Comparison of ENCODE assay signal across 29 mouse cellular contexts in genomic region chr3:73323214-73323613, GRCm38 (mm10).
DNase-seq lines count a peak whose midpoint lies in the region; ATAC-seq and TF ChIP-seq lines count a peak whose summit lies in the region.
"Had no signal": no experiment of that assay in that cellular context is flagged by ENCODE, and none has a peak within 500 bp of the region (broad histone marks: within the 10 kb centered on the region; RNA-seq: fewer than 3 reads in every experiment).

No protein-coding gene starts in this region.

- no peak overlapping the region for H3K27ac ChIP-seq in midbrain, postnatal 0 days (ENCODE audit: low read depth, low read length)
- H3K27ac ChIP-seq in midbrain, embryonic 15.5 days = no peak overlapping the region
- H3K27ac ChIP-seq: hindbrain, embryonic 10.5 days; intestine, embryonic 15.5 days; kidney, postnatal 0 days; limb, embryonic 12.5 days; lung, embryonic 15.5 days; midbrain, embryonic 12.5 days; stomach, embryonic 15.5 days had no signal

- no peaks in the 10 kb centered on the region for H3K36me3 ChIP-seq in midbrain, postnatal 0 days (ENCODE audit: insufficient read depth, low read length)
- no peaks in the 10 kb centered on the region for H3K36me3 ChIP-seq in midbrain, embryonic 15.5 days (replicated peaks)
- H3K36me3 ChIP-seq: hindbrain, embryonic 10.5 days; intestine, embryonic 15.5 days; limb, embryonic 12.5 days; lung, embryonic 15.5 days; midbrain, embryonic 12.5 days; stomach, embryonic 15.5 days had no signal

- H3K9ac ChIP-seq in midbrain, postnatal 0 days (replicated peaks; ENCODE audit: low read length, poor library complexity, severe bottlenecking) = no peak overlapping the region
- H3K9ac ChIP-seq in midbrain, embryonic 15.5 days = no peak overlapping the region
- H3K9ac ChIP-seq: intestine, embryonic 15.5 days; limb, embryonic 12.5 days; lung, embryonic 15.5 days; midbrain, embryonic 12.5 days; stomach, embryonic 15.5 days had no signal

- ATAC-seq in midbrain, postnatal 0 days (ENCODE audit: low FRiP score) = no peak
- no peak for ATAC-seq in midbrain, embryonic 15.5 days (replicated peaks)
- no peak for ATAC-seq in megakaryocyte progenitor cell, adult 5-6 weeks (replicated peaks; ENCODE audit: poor library complexity)
- ATAC-seq: forebrain, embryonic 14.5 days; hindbrain, embryonic 16.5 days; intestine, embryonic 15.5 days had no signal

- no peak overlapping the region for H3K4me3 ChIP-seq in midbrain, postnatal 0 days (ENCODE audit: low read depth, low read length)
- no peak overlapping the region for H3K4me3 ChIP-seq in midbrain, embryonic 15.5 days
- H3K4me3 ChIP-seq: hindbrain, embryonic 10.5 days; intestine, embryonic 15.5 days; limb, embryonic 12.5 days; lung, embryonic 15.5 days; midbrain, embryonic 12.5 days; stomach, embryonic 15.5 days had no signal

- no peak overlapping the region for H3K4me2 ChIP-seq in midbrain, postnatal 0 days (ENCODE audit: low read depth, low read length, poor library complexity, severe bottlenecking)
- H3K4me2 ChIP-seq in midbrain, embryonic 15.5 days = no peak overlapping the region
- H3K4me2 ChIP-seq: intestine, embryonic 15.5 days; limb, embryonic 12.5 days; liver, embryonic 11.5 days; lung, embryonic 15.5 days; midbrain, embryonic 12.5 days; stomach, embryonic 15.5 days had no signal

- DNase-seq in cerebellum, adult 9-10 months = peak; percentile 5
- DNase-seq in cerebellum, adult 11 months = no peak
- peak; percentile 6 for DNase-seq in layer of hippocampus, adult 11-12 months (ENCODE audit: low spot score)
- DNase-seq in layer of hippocampus, postnatal 36 days = no peak
- peak; percentile 5 for DNase-seq in midbrain, postnatal 0 days (ENCODE audit: low spot score)
- DNase-seq in telencephalon, adult 2 months (ENCODE audit: low read depth, low spot score) = peak; percentile 36
- DNase-seq: adrenal gland, postnatal 14 days; cerebellum, adult 18-20 months; cerebellum, postnatal 14 days; gastrocnemius, postnatal 14 days; heart, postnatal 14 days; kidney, adult 8-10 months; kidney, postnatal 4 days; right cerebral cortex, postnatal 25 days; thymus, adult 2 months; thymus, postnatal 36 days had no signal

- H3K4me1 ChIP-seq in midbrain, postnatal 0 days (ENCODE audit: insufficient read depth, low read length) = no peaks in the 10 kb centered on the region
- no peaks in the 10 kb centered on the region for H3K4me1 ChIP-seq in midbrain, embryonic 15.5 days
- H3K4me1 ChIP-seq: hindbrain, embryonic 10.5 days; intestine, embryonic 15.5 days; limb, embryonic 12.5 days; lung, embryonic 15.5 days; midbrain, embryonic 12.5 days; stomach, embryonic 15.5 days had no signal

- 84% methylated on average over 1 of the region's 1 CpGs for WGBS in midbrain, postnatal 0 days
- 83% methylated on average over 1 of the region's 1 CpGs for WGBS in midbrain, embryonic 15.5 days

- H3K9me3 ChIP-seq in midbrain, postnatal 0 days (ENCODE audit: low read length) = no peaks in the 10 kb centered on the region
- H3K9me3 ChIP-seq in midbrain, embryonic 15.5 days = no peaks in the 10 kb centered on the region
- H3K9me3 ChIP-seq: hindbrain, embryonic 10.5 days; intestine, embryonic 15.5 days; limb, embryonic 12.5 days; lung, embryonic 15.5 days; midbrain, embryonic 12.5 days; stomach, embryonic 15.5 days had no signal

- no peak for TF ChIP-seq CTCF in midbrain, postnatal 0 days (IDR thresholded peaks at IDR 0.05)

- H3K27me3 ChIP-seq in midbrain, postnatal 0 days (ENCODE audit: insufficient read depth, low read length) = no peaks in the 10 kb centered on the region
- H3K27me3 ChIP-seq in midbrain, embryonic 15.5 days (replicated peaks) = no peaks in the 10 kb centered on the region
- H3K27me3 ChIP-seq: CH12.LX; intestine, embryonic 15.5 days; limb, embryonic 12.5 days; lung, embryonic 15.5 days; midbrain, embryonic 12.5 days; stomach, embryonic 15.5 days had no signal

Comparison
In these comparisons a context has a peak if more than half of its experiments do, and no peak if none do; other contexts are left out.
1. DNase-seq: peak in cerebellum, adult 9-10 months (single experiment), layer of hippocampus, adult 11-12 months (single experiment), midbrain, postnatal 0 days (single experiment) and telencephalon, adult 2 months (single experiment); none in cerebellum, adult 11 months (single experiment) and layer of hippocampus, postnatal 36 days (0 of 2).